ENCODE assay signal across 25 mouse cellular contexts in the genomic region with DNA sequence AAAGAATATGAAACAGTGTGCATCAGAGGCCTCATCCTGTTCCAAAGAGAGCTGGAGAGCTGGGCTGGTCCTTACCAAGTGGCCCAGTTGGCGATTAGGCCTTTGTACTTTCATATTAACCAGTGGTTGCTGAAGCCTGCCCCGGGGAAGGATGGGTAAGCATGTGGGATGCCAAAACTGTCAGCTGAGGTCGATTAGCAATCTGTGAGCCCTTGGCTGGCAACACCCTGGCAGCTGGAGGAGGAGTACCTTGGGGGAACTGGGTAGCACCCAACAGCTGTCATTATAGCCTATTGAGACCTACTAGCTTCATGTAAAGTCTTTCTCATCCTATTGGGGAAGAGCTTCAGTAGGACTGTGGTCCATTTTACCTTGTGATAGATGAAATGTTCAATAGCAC.
"Had no signal": no experiment of that assay in that cellular context is flagged by ENCODE, and none has a peak within 500 bp of the region (broad histone marks: within the 10 kb centered on the region; RNA-seq: fewer than 3 reads in every experiment).

No protein-coding gene starts in this region.

- H3K9me3 ChIP-seq: hindbrain, embryonic 10.5 days; hindbrain, embryonic 12.5 days; hindbrain, embryonic 15.5 days; intestine, embryonic 15.5 days; limb, embryonic 10.5 days; limb, embryonic 12.5 days; liver, embryonic 13.5 days; liver, embryonic 15.5 days had no signal

- H3K36me3 ChIP-seq: hindbrain, embryonic 10.5 days; hindbrain, embryonic 12.5 days; hindbrain, embryonic 15.5 days; intestine, embryonic 15.5 days; limb, embryonic 10.5 days; limb, embryonic 12.5 days; liver, embryonic 13.5 days; liver, embryonic 15.5 days had no signal

- ATAC-seq: inflammation-experienced regulatory T-cells, adult 6 months; intestine, embryonic 15.5 days; intestine, postnatal 0 days had no signal

- DNase-seq: gastrocnemius, adult 2 months; gastrocnemius, postnatal 10 days; gastrocnemius, postnatal 25 days; heart, postnatal 10 days; heart, postnatal 4 days; kidney, adult 18-20 months; kidney, adult 8-10 months; kidney, postnatal 10 days; kidney, postnatal 25 days; kidney, postnatal 4 days; liver; liver, embryonic 13.5 days had no signal

- H3K4me1 ChIP-seq: hindbrain, embryonic 10.5 days; hindbrain, embryonic 12.5 days; hindbrain, embryonic 15.5 days; intestine, embryonic 15.5 days; limb, embryonic 10.5 days; limb, embryonic 12.5 days; liver, embryonic 13.5 days; liver, embryonic 15.5 days had no signal

- H3K4me2 ChIP-seq: heart, embryonic 11.5 days; hindbrain, embryonic 12.5 days; hindbrain, embryonic 15.5 days; intestine, embryonic 15.5 days; limb, embryonic 12.5 days; liver, embryonic 11.5 days; liver, embryonic 13.5 days; liver, embryonic 15.5 days had no signal

- H3K27ac ChIP-seq: gastrocnemius, adult 2 months; heart, adult 2 months; hindbrain, embryonic 10.5 days; hindbrain, embryonic 12.5 days; hindbrain, embryonic 15.5 days; intestine, embryonic 15.5 days; layer of hippocampus, adult 2 months; limb, embryonic 10.5 days; limb, embryonic 12.5 days; liver, embryonic 13.5 days; liver, embryonic 15.5 days had no signal

- H3K27me3 ChIP-seq: hindbrain, embryonic 12.5 days; hindbrain, embryonic 15.5 days; intestine, embryonic 15.5 days; limb, embryonic 12.5 days; liver, embryonic 13.5 days; liver, embryonic 15.5 days had no signal

- H3K4me3 ChIP-seq: gastrocnemius, adult 2 months; heart, adult 2 months; hindbrain, embryonic 10.5 days; hindbrain, embryonic 12.5 days; hindbrain, embryonic 15.5 days; intestine, embryonic 15.5 days; layer of hippocampus, adult 2 months; limb, embryonic 10.5 days; limb, embryonic 12.5 days; liver, embryonic 13.5 days; liver, embryonic 15.5 days had no signal

- H3K9ac ChIP-seq: hindbrain, embryonic 12.5 days; hindbrain, embryonic 15.5 days; intestine, embryonic 15.5 days; limb, embryonic 12.5 days; liver, embryonic 13.5 days; liver, embryonic 15.5 days had no signal
